Mouse (Mus musculus): ENCODE results near the gene Sdhc.

GRCm38 (mm10) chr1:171105226-171105625 lies 45.2 kb downstream of the Sdhc start:
- TF ChIP-seq TAL1 (IDR thresholded peaks at IDR 0.05; ENCODE audit: low read length) (no peak), GATA1 (IDR thresholded peaks at IDR 0.05; ENCODE audit: low read length) (no peak)
